Mouse (Mus musculus) hindbrain, postnatal 0 days (tissue): ENCODE results near the gene Nnmt. TPM values are rescaled to one million over a fixed set of nuclear protein-coding genes. Genes with fewer than 3 reads are reported as not detected.

ENCODE experiments used
- ATAC-seq: fragments of 200-750 bp; cut with Nextera tagmentation; 2 replicates; pipeline ENCODE4 v1.8.0; 2017; ENCODE audit warnings: mild to moderate bottlenecking, moderate TSS enrichment, moderate library complexity
- DNase-seq: peaks from one replicate; pipeline ENCODE4 v3.0.0-alpha.2; 2015; ENCODE audit warnings: low spot score
- H3K27ac ChIP-seq: fragments of 300-500 bp; sonication (generic); 2 replicates; pipeline ENCODE4 v1.5.1; 2014; ENCODE audit warnings: mild to moderate bottlenecking
- H3K27me3 ChIP-seq: fragments of 300-500 bp; sonication (generic); 2 replicates; pipeline ENCODE4 v1.6.1; 2014; ENCODE audit warnings: low read length, mixed read lengths; ENCODE audit not compliant: insufficient read depth
- H3K36me3 ChIP-seq: fragments of 300-500 bp; sonication (generic); 2 replicates; pipeline ENCODE4 v1.6.1; 2014; ENCODE audit warnings: low read length, mixed read lengths; ENCODE audit not compliant: insufficient read depth
- H3K4me1 ChIP-seq: fragments of 300-500 bp; sonication (generic); 2 replicates; pipeline ENCODE4 v1.6.1; 2014; ENCODE audit warnings: antibody characterized with exemption, low read length, mixed read lengths; ENCODE audit not compliant: insufficient read depth
- H3K4me2 ChIP-seq: fragments of 300-500 bp; sonication (generic); 2 replicates; pipeline ENCODE4 v1.6.1; 2014; ENCODE audit warnings: low read depth, mild to moderate bottlenecking, low read length, moderate library complexity, mixed read lengths
- H3K4me3 ChIP-seq: fragments of 300-500 bp; sonication (generic); 2 replicates; pipeline ENCODE4 v1.5.1; 2014; ENCODE audit warnings: low read length
- H3K9ac ChIP-seq: fragments of 300-500 bp; sonication (generic); replicated peaks from 2 replicates; pipeline ENCODE4 v1.6.1; 2014; ENCODE audit warnings: mild to moderate bottlenecking, low read length, moderate library complexity, mixed read lengths
- H3K9me3 ChIP-seq: fragments of 300-500 bp; sonication (generic); 2 replicates; pipeline ENCODE4 v1.6.1; 2016; ENCODE audit warnings: low read length, mixed read lengths
- CTCF ChIP-seq: IDR thresholded peaks from 2 replicates; pipeline ENCODE4 v1.5.1; 2016; ENCODE audit warnings: antibody characterized with exemption, control low read depth, low read depth
- WGBS: fragments of 180-500 bp; shearing (Covaris S2); extraction: QIAGEN DNeasy Blood & Tissue Kit; methylation state at CpG from one replicate; pipeline ENCODE4 v1.1.7; 2014; 5-methylcytosine and 5-hydroxymethylcytosine counted together
- polyA plus RNA-seq: library from polyadenylated mRNA; unstranded; fragments of >200 nt; fragmentation: Nextera tagmentation; extraction: Ambion mirVana; gene quantifications from 2 replicates; pipeline ENCODE4 v1.2.1, GENCODE M21; 2015
- total RNA-seq: library from RNA; depleted of rRNA; stranded (reverse); fragments of >200 nt; gene quantifications from 2 replicates; pipeline ENCODE4 v1.2.3, GENCODE M21; 2014

The Nnmt gene
- total and polyA plus RNA-seq, 2 experiments from 2014 or later = 2.2 TPM; not detected in 1

- H3K9me3 ChIP-seq = no peaks in the 10 kb centered on the region
- H3K36me3 ChIP-seq = no peaks in the 10 kb centered on the region
- H3K4me1 ChIP-seq = no peaks in the 10 kb centered on the region
- no peaks in the 10 kb centered on the region for H3K27me3 ChIP-seq
- 46% methylated on average over 18 of the region's 18 CpGs for WGBS
- no peak overlapping the region for H3K4me3 ChIP-seq
- H3K9ac ChIP-seq = no peak overlapping the region
- no peak overlapping the region for H3K4me2 ChIP-seq
- DNase-seq = no peak
- ATAC-seq = no peak
- no peak overlapping the region for H3K27ac ChIP-seq
- TF ChIP-seq CTCF = no peak
Observed at GRCm38 (mm10) chr9:48635576-48636350, 30.8 kb upstream of the Nnmt start.

- no peak overlapping the region for H3K9ac ChIP-seq
- no peak overlapping the region for H3K4me2 ChIP-seq
- H3K9me3 ChIP-seq = no peaks in the 10 kb centered on the region
- H3K27ac ChIP-seq = no peak overlapping the region
- no peaks in the 10 kb centered on the region for H3K4me1 ChIP-seq
- no peaks in the 10 kb centered on the region for H3K36me3 ChIP-seq
- 72% methylated on average over 6 of the region's 6 CpGs for WGBS
- H3K27me3 ChIP-seq = no peaks in the 10 kb centered on the region
- no peak overlapping the region for H3K4me3 ChIP-seq
- ATAC-seq = no peak
- no peak for DNase-seq
- no peak for TF ChIP-seq CTCF
Observed at GRCm38 (mm10) chr9:48633147-48633546, 28.2 kb upstream of the Nnmt start.

DNA sequence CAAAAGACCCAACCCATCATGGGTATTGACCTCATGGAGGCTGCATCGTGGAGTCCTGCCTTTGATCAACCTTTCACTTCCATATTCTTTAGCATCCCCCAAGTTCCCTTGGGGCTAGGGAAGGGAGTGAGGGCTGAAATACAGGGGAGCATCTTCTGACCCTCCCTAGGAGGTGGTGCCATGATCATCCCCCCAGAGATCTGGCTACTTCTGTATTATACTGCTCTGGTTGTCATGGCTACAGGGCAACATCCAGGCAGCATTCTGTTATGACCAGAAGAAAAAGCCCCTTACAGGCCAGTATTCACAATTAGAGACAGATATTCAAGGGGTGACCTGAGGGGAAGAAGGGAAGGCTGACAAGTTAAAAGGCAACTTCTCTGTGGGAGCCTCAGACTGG, 14.3 kb upstream of the Nnmt start:
- no peak for TF ChIP-seq CTCF
- ATAC-seq (no peak), DNase-seq (no peak)
- Histone ChIP-seq H3K4me2 (no peak overlapping the region), H3K36me3 (no peaks in the 10 kb centered on the region), H3K27me3 (no peaks in the 10 kb centered on the region), H3K27ac (no peak overlapping the region), H3K9me3 (no peaks in the 10 kb centered on the region), H3K4me1 (no peaks in the 10 kb centered on the region), H3K4me3 (no peak overlapping the region), H3K9ac (no peak overlapping the region)
- 53% methylated on average over 1 of the region's 1 CpGs for WGBS

- no peak overlapping the region for H3K27ac ChIP-seq
- H3K27me3 ChIP-seq = no peaks in the 10 kb centered on the region
- WGBS = 27% methylated on average over 6 of the region's 6 CpGs
- no peaks in the 10 kb centered on the region for H3K4me1 ChIP-seq
- ATAC-seq = peak; percentile 64
- no peaks in the 10 kb centered on the region for H3K36me3 ChIP-seq
- no peaks in the 10 kb centered on the region for H3K9me3 ChIP-seq
- DNase-seq = peak; percentile 93
- peak; percentile 81 for TF ChIP-seq CTCF
- H3K4me2 ChIP-seq = peak overlapping the region; percentile 38
- H3K9ac ChIP-seq = no peak overlapping the region
- no peak overlapping the region for H3K4me3 ChIP-seq
Observed at GRCm38 (mm10) chr9:48618589-48618988, 13.6 kb upstream of the Nnmt start.

- Histone ChIP-seq H3K4me3 (no peak overlapping the region), H3K4me2 (no peak overlapping the region; the same call in 1 of the 2 replicates), H3K27me3 (no peaks in the 10 kb centered on the region), H3K27ac (no peak overlapping the region), H3K9me3 (no peaks in the 10 kb centered on the region), H3K4me1 (no peaks in the 10 kb centered on the region), H3K36me3 (no peaks in the 10 kb centered on the region), H3K9ac (no peak overlapping the region)
- peak; percentile 50 for DNase-seq
- WGBS = 62% methylated on average over 8 of the region's 8 CpGs
- 0 out of 2 replicates have a peak, but pooled peaks have one; percentile 43 for ATAC-seq
- TF ChIP-seq CTCF = no peak
Observed at GRCm38 (mm10) chr9:48618111-48618510, 13.2 kb upstream of the Nnmt start.

DNA sequence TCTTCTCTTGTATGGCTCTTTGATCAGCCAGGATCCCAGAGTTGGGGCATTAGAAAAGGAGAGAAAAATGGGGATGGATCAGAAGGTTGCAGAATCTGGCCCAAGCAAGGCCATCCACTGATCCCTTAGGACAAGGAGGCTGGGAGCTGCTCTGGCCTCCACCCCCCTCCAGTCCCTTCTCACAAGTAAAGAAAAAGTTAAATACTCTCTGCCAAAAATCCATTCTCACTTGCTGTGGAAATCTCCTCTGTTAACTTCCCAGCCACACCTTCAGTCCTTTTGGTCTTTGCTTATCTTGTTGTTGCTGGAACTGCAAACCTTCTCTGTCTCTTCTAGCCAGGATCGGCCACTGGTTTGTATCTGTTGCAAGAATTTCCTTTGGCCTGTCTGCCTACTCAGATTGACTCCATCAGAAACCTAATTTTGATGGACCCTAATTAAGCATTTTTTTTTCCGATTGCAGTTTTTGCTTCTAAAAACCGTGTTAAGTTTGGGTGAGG, 12.6 kb upstream of the Nnmt start:
- Histone ChIP-seq H3K9ac (no peak overlapping the region), H3K27me3 (no peaks in the 10 kb centered on the region), H3K9me3 (no peaks in the 10 kb centered on the region), H3K4me3 (no peak overlapping the region), H3K4me1 (no peaks in the 10 kb centered on the region), H3K4me2 (no peak overlapping the region), H3K27ac (no peak overlapping the region), H3K36me3 (no peaks in the 10 kb centered on the region)
- DNase-seq (no peak), ATAC-seq (no peak)
- no peak for TF ChIP-seq CTCF
- 87% methylated on average over 3 of the region's 3 CpGs for WGBS

GRCm38 (mm10) chr9:48613221-48613620, 8.3 kb upstream of the Nnmt start:
- TF ChIP-seq CTCF = no peak
- no peak for ATAC-seq
- Histone ChIP-seq H3K9ac (no peak overlapping the region), H3K27me3 (no peaks in the 10 kb centered on the region), H3K4me2 (no peak overlapping the region), H3K9me3 (no peaks in the 10 kb centered on the region), H3K4me1 (no peaks in the 10 kb centered on the region), H3K4me3 (no peak overlapping the region), H3K27ac (no peak overlapping the region), H3K36me3 (no peaks in the 10 kb centered on the region)
- 84% methylated on average over 4 of the region's 4 CpGs for WGBS
- no peak for DNase-seq
